Mouse (Mus musculus): ENCODE results near the gene Mreg. TPM values are rescaled to one million over a fixed set of nuclear protein-coding genes. Genes with fewer than 3 reads are reported as not detected.

Mreg gene
- polyA plus RNA-seq, 1 experiment from 2014 or later = 4.2 TPM

DNA sequence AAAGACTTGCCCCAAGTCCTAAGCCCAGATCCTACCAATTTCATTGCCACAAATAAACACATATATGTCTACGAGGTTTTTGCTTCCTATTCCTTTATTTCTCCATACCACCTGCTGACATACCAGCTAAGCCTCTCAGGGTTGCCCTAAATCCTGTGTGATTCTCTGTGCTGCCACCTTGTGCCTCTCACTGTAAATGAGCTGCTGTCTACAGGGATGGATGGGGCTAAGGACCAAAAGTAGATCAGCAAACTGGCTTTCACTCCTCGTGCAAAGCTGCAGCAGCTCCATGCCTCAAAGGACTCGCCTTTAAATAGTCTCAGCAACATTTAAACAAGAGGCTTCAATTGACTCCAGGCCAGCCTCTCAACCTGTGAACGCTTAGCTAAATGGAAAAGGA, 7.9 kb upstream of the Mreg start:
- Histone ChIP-seq H3K4me1 (peaks cover 6% of the 10 kb centered on the region), H3K9me3 (no peaks in the 10 kb centered on the region), H3K4me3 (no peak overlapping the region), H3K27ac (no peak overlapping the region), H3K27me3 (ENCODE audit: insufficient read depth, poor library complexity, severe bottlenecking) (peaks cover 21% of the 10 kb centered on the region), H3K36me3 (no peaks in the 10 kb centered on the region)
- WGBS = 25% methylated on average over 4 of the region's 4 CpGs
- no peak for DNase-seq (ENCODE audit: low spot score)

DNA sequence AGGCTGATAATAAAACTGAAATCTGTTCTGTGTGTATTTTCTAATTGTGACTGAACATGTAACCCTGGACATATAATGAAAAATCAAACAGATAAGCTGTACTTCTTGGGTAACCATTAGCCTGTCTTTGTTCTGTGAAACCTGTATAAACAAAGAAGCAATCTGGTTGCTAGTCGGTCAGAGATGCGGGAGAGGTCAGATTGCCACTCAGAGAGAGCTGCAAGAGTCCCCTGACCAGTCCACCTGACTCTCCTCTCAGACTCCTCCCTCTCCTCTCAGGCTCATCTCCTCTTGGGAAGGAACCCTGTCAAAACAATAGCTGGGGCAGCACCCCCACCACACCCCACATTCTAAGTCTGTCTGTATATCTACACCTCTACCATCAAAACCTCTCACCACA, 7.0 kb upstream of the Mreg start:
- Histone ChIP-seq H3K27ac (no peak overlapping the region), H3K27me3 (ENCODE audit: insufficient read depth, poor library complexity, severe bottlenecking) (peaks cover 12% of the 10 kb centered on the region), H3K9me3 (no peaks in the 10 kb centered on the region), H3K4me3 (no peak overlapping the region), H3K4me1 (peaks cover 15% of the 10 kb centered on the region), H3K36me3 (no peaks in the 10 kb centered on the region)
- 47% methylated on average over 2 of the region's 2 CpGs for WGBS
- DNase-seq (ENCODE audit: low spot score) = no peak

DNA sequence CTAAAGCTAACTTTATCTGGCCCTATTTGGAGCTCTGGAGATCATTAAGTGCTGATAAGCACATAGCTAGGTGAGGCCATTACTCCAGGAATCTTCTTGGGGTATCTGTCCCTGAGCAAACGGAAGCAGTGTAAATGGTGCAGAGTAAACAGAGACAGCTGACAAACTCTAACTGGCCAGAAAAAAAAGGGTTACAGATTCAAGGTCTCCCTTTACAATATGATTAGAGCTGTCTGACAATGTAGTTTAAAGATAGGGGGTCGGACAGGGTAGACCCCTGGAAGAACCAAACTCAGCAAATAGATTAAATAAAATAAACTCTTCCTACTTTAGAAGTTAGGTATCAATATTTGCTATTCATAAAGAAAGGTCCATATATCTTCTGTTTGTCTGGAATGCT, 6.5 kb upstream of the Mreg start:
- Histone ChIP-seq H3K4me3 (no peak overlapping the region), H3K4me1 (peaks cover 15% of the 10 kb centered on the region), H3K27ac (no peak overlapping the region), H3K36me3 (no peaks in the 10 kb centered on the region), H3K27me3 (ENCODE audit: insufficient read depth, poor library complexity, severe bottlenecking) (peaks cover 7% of the 10 kb centered on the region), H3K9me3 (no peaks in the 10 kb centered on the region)
- 60% methylated on average over 2 of the region's 2 CpGs for WGBS
- DNase-seq (ENCODE audit: low spot score) = no peak

DNA sequence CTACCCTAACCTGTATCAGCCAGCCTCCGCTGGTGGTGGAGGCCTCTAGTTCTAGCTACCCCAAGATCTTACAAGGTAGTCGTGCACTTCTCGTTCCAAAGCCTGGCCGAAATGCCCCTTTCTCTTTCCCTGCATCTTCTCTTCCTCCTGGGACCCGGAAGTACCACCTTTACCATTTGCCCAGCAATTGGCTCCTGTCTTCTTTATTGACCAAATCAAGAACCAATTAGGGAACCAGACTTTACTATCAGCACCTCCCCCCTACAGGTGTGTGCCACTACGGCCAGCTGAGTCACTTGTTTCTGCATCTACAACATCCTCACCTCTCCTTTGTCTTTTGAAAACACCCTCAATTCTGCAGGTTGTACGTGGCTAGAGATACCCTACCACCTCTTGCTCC, 4.7 kb upstream of the Mreg start:
- WGBS = 76% methylated on average over 7 of the region's 7 CpGs
- no peak for DNase-seq (ENCODE audit: low spot score)

DNA sequence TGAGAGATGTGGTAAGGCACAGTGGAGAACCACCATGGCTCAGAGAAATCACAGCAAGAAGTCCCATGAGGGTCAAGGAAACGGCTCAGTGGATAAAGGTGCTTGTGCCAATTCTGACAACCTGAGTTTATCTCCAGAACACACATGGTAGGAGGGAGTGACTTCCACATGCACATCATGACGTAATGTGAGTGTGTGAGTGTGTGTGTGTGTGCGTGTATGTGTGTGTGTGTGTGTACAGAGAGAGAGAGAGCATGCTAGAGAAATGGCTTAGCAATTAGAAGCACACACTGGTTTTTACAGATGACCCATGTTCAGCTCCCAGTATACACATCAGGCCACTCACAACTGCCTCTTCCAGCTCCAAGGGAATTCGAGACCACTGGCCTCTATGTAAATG, 3.1 kb upstream of the Mreg start:
- Histone ChIP-seq H3K4me1 (peaks cover 18% of the 10 kb centered on the region), H3K9me3 (no peaks in the 10 kb centered on the region), H3K36me3 (no peaks in the 10 kb centered on the region), H3K4me3 (no peak overlapping the region), H3K27ac (peak overlapping the region; percentile 69; the same call in 1 of the 2 replicates), H3K27me3 (ENCODE audit: insufficient read depth, poor library complexity, severe bottlenecking) (no peaks in the 10 kb centered on the region)
- no peak for DNase-seq (ENCODE audit: low spot score)
- WGBS = 72% methylated on average over 4 of the region's 4 CpGs

More for the DNA sequence above, 4.7 kb upstream of the Mreg start:
- Histone ChIP-seq H3K27ac (no peak overlapping the region), H3K27me3 (ENCODE audit: insufficient read depth, poor library complexity, severe bottlenecking) (no peaks in the 10 kb centered on the region), H3K4me1 (peaks cover 15% of the 10 kb centered on the region), H3K9me3 (no peaks in the 10 kb centered on the region), H3K36me3 (no peaks in the 10 kb centered on the region), H3K4me3 (no peak overlapping the region)

DNA sequence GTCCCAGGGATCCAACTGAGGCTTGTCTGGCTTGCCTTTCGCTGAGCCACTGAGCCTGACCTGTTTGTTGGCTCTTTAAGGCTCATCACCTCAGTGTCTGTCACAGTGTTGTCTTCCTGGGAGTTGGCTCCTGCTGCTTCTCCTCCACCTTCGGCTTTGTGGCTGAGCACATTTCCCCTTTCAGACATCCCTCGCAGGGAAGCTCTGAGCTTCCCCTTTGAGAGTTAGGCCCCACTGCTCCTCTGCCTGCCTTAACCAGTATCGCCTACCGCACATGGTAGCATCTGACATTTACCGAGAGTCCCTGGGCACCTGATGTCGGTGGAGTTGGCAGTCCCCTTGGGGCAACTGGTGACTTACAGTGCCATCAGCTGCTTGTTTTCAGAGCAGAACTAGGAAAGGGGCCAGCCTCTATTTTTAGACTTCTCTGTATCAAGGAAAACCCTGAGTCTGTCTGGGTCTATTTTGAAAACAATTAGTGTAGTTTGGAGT, 2.4 kb upstream of the Mreg start:
- H3K9me3 ChIP-seq = no peaks in the 10 kb centered on the region
- no peaks in the 10 kb centered on the region for H3K27me3 ChIP-seq (ENCODE audit: insufficient read depth, poor library complexity, severe bottlenecking)
- H3K27ac ChIP-seq = peak overlapping the region; percentile 69; the same call in 1 of the 2 replicates
- no peaks in the 10 kb centered on the region for H3K36me3 ChIP-seq
- peaks cover 18% of the 10 kb centered on the region for H3K4me1 ChIP-seq
- WGBS = 37% methylated on average over 7 of the region's 7 CpGs
- no peak for DNase-seq (ENCODE audit: low spot score)
- no peak overlapping the region for H3K4me3 ChIP-seq

DNA sequence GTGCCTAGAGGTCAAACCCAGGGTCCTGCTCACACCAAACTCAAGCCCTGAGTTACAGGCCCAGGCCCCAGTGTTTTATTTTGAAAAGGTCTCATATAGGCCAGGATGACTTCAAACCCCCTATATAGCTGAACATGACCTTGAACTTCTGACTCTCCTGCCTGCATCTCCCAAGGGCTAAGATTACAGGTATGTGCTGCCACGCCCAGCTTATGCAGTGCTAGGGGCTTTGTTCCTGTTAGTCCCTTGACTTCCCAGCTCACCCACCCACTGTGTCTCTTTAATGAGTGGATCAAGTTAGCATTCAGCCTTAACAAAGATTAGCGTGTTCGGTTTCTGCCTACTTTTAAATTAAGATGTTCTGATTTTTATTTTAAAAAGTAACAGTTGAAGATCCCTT, 1.8 kb upstream of the Mreg start:
- H3K36me3 ChIP-seq = no peaks in the 10 kb centered on the region
- H3K27ac ChIP-seq = no peak overlapping the region
- 91% methylated on average over 3 of the region's 3 CpGs for WGBS

DNA sequence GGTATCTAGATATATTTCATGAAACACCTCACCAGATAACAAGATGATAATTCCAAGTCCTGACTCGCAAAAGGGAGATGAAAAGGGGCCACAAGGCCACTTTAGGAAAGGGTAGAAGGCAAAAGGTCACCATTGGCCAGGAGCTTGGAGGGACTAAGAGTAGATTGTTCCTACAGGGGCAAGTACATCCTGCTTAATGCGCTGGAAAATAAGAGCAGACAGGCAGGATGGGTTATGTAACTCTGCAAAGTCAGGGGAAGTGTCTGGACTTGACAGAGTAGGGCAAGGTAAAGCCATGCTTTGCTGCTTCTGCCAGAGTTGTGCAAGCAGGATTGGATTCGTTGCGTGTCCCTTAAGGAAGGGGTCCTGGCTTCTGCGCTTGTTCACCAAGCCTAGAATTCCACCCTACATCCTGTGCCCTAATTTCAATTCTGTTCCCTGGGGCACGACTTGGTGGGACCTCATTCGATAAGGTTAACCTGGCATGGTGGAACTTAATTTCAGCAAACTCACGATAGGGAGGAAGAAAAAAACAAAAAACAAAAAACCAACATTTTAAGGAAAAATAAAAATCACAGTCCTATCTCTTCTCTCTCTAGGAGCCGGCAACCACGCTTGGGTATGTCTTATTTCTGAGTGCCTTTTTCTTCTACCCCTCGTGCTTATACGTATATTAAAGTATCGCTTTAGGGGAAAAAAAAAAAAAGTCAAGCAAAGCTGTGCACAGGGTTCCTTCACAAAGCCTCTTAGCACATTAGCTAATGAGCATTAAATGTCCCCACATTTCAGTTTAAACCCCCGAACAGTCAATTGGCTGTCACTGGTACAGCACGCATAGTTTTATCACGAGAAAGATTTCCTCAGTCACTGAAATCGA, 1.1 kb downstream of the Mreg start:
- WGBS = 19% methylated on average over 17 of the region's 17 CpGs
- no peak for DNase-seq (ENCODE audit: low spot score)
- no peaks in the 10 kb centered on the region for H3K9me3 ChIP-seq
- no peaks in the 10 kb centered on the region for H3K27me3 ChIP-seq (ENCODE audit: insufficient read depth, poor library complexity, severe bottlenecking)
- H3K4me3 ChIP-seq = peak overlapping the region; percentile 89
- H3K4me1 ChIP-seq = peaks cover 18% of the 10 kb centered on the region
- no peaks in the 10 kb centered on the region for H3K36me3 ChIP-seq
- H3K27ac ChIP-seq = peak overlapping the region; percentile 91; the same call in 1 of the 2 replicates

More for the DNA sequence above, 1.8 kb upstream of the Mreg start:
- H3K9me3 ChIP-seq = no peaks in the 10 kb centered on the region
- no peak overlapping the region for H3K4me3 ChIP-seq
- no peak for DNase-seq (ENCODE audit: low spot score)
- H3K27me3 ChIP-seq (ENCODE audit: insufficient read depth, poor library complexity, severe bottlenecking) = no peaks in the 10 kb centered on the region
- H3K4me1 ChIP-seq = peaks cover 18% of the 10 kb centered on the region

DNA sequence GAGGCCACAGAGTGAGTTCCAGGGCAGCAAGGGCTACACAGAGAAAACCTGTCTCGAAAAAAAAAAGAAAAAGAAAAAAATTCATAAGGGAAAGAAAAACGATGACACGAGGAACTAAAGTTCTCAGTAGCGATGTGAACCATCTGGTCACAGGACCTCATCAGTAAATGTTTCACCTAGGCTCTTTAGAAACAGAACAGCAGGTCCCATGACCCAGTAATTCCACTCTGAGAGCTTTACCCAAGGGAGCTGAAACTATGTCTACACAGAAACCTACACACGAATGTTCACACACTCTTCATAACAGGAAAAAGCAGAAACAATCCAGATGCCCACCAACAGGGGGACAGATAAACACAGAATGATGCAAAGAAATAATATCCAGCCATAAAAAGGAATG, 4.0 kb downstream of the Mreg start:
- no peak overlapping the region for H3K4me3 ChIP-seq

DNA sequence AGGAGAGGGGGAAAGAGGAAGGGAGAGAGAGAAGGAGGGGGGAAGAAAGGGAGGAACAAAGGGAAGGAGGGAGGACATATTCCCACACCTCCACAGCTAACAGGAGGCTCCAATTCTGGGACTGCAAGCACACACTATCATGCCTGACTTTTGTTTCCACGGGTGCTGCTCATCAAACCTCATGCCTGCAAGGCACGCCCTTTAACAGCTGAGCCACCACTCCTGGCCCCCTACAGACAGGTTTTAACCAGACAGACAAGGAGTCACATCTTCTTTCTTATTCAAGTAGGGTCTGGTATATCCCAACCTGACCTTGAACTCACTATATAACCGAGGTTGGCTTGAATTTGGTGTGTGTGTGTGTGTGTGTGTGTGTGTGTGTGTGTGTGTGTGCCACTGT, 7.0 kb downstream of the Mreg start:
- Histone ChIP-seq H3K27me3 (ENCODE audit: insufficient read depth, poor library complexity, severe bottlenecking) (no peaks in the 10 kb centered on the region), H3K36me3 (no peaks in the 10 kb centered on the region), H3K9me3 (no peaks in the 10 kb centered on the region), H3K27ac (no peak overlapping the region), H3K4me1 (no peaks in the 10 kb centered on the region), H3K4me3 (no peak overlapping the region)
- peak; percentile 66 for DNase-seq (ENCODE audit: low spot score)
- WGBS = 60% methylated on average over 3 of the region's 3 CpGs

More for the DNA sequence above, 4.0 kb downstream of the Mreg start:
- 88% methylated on average over 5 of the region's 5 CpGs for WGBS
- no peak overlapping the region for H3K27ac ChIP-seq
- DNase-seq (ENCODE audit: low spot score) = no peak
- H3K36me3 ChIP-seq = no peaks in the 10 kb centered on the region
- no peaks in the 10 kb centered on the region for H3K9me3 ChIP-seq
- no peaks in the 10 kb centered on the region for H3K27me3 ChIP-seq (ENCODE audit: insufficient read depth, poor library complexity, severe bottlenecking)
- 0 out of 2 replicates have a peak, but pooled peaks cover 3% of the 10 kb centered on the region for H3K4me1 ChIP-seq

DNA sequence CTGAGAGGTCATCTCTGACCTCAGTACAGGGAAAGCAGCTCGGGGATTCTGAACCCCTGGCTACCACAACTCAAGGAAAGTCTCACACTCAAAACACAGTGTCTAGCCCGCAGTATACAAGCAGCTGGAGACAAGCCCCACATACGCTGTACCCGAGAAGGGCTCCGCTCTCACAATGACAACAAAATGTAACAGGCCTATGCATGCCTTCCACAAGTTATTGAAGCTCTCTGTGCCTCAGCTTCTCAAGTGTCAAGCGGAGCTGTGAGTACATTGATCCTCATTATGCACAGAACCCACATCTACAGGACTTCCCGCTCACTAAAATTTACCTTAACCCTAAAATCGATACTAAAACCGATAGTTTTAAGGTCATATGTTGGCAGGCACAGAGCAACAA, 8.9 kb downstream of the Mreg start:
- H3K36me3 ChIP-seq = no peaks in the 10 kb centered on the region
- WGBS = 83% methylated on average over 9 of the region's 9 CpGs
- H3K27ac ChIP-seq = no peak overlapping the region
- H3K9me3 ChIP-seq = no peaks in the 10 kb centered on the region
- no peaks in the 10 kb centered on the region for H3K27me3 ChIP-seq (ENCODE audit: insufficient read depth, poor library complexity, severe bottlenecking)
- no peak overlapping the region for H3K4me3 ChIP-seq
- H3K4me1 ChIP-seq = peaks cover 3% of the 10 kb centered on the region; the same call in 1 of the 2 replicates
- DNase-seq (ENCODE audit: low spot score) = no peak

DNA sequence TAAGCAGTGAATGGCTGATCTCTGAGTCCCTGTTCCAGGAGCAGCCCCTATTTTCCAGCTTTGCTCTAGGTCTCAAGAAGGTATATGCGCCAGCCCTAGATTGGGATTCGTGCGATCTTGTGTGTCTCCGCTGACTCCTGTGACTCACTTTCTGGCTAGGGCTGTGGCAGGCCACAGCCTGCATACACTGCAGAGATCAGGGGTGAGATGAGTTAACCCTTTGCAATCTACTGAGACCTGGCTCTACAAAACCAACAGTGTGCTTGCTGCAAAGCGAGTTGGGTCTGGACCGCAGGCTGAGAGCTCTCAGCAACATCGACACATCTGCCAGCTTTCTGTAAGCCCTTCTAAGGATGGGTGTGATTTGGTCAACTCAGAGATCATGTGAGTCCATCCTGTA, 9.4 kb downstream of the Mreg start:
- 91% methylated on average over 7 of the region's 7 CpGs for WGBS
- H3K27me3 ChIP-seq (ENCODE audit: insufficient read depth, poor library complexity, severe bottlenecking) = no peaks in the 10 kb centered on the region
- H3K9me3 ChIP-seq = no peaks in the 10 kb centered on the region
- no peak for DNase-seq (ENCODE audit: low spot score)
- no peaks in the 10 kb centered on the region for H3K36me3 ChIP-seq
- H3K27ac ChIP-seq = no peak overlapping the region
- peaks cover 5% of the 10 kb centered on the region; the same call in 1 of the 2 replicates for H3K4me1 ChIP-seq
- no peak overlapping the region for H3K4me3 ChIP-seq

DNA sequence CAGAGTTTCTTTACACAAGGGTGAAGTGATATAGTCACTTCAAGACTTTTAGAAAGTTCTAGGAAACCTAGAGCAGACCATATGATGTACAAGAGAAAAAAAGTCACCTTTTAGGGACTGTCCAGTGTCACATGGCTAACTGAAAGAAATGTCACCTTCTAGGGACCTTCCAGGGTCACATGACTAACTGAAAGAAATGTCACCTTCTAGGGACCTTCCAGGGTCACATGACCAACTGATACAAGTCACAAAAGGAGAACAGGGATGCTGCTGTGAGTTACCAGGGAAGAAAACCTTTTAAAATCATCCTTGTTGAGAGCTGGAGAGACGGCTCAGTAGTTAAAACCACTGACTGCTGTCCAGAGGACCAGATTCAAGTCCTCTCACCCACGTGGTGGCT, 10.0 kb downstream of the Mreg start:
- Histone ChIP-seq H3K27ac (no peak overlapping the region), H3K4me3 (no peak overlapping the region), H3K27me3 (ENCODE audit: insufficient read depth, poor library complexity, severe bottlenecking) (no peaks in the 10 kb centered on the region), H3K4me1 (peaks cover 8% of the 10 kb centered on the region), H3K36me3 (no peaks in the 10 kb centered on the region), H3K9me3 (no peaks in the 10 kb centered on the region)
- DNase-seq (ENCODE audit: low spot score) = no peak
- 72% methylated on average over 2 of the region's 2 CpGs for WGBS

All from heart, embryonic 10.5 days (tissue).